Mouse (Mus musculus) thymus, postnatal 36 days (tissue): Measurements from ENCODE around the gene Otogl.

Experiments used
- DNase-seq, 2 experiments: peaks; one replicate each; pipeline ENCODE4 v3.0.0; 2022; ENCODE audit warnings: mixed read lengths in 2 of 2

The Otogl gene

DNA sequence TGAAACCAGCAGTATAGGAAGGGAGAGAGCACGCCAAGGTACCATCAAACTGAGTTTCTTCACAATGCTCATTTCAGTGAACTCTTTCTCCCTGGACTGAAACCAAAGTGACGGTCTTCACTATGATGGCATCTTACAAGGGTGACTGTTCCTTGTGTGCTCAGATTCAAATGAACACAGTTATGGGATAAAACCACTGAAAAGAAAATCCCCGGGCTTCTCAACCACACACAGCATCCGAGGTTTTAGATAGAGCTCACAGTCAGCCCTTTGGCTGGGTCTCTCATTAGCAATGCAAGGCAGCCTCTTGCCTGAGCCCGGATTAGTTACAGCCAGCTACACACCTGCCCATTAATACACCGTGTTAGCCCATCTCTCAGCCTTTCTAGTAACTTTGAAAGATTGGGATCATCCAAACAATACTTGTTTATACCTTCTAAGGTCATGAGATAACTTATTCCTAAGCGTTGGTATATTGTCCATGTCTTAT is at the start of gene Otogl:
Gene Otogl (minus strand): TSS at position 51 of the 490 bp plus-strand sequence.
- no peak for DNase-seq

- DNase-seq, result no peak
These were observed 44.7 kb upstream of the Otogl start for GRCm38 (mm10) chr10:107956588-107956987.

GRCm38 (mm10) chr10:107954444-107954843 is 42.5 kb upstream of the Otogl start:
- DNase-seq, result no peak

- no peak for DNase-seq
These were observed 39.7 kb upstream of the Otogl start for GRCm38 (mm10) chr10:107951596-107951995.

DNA sequence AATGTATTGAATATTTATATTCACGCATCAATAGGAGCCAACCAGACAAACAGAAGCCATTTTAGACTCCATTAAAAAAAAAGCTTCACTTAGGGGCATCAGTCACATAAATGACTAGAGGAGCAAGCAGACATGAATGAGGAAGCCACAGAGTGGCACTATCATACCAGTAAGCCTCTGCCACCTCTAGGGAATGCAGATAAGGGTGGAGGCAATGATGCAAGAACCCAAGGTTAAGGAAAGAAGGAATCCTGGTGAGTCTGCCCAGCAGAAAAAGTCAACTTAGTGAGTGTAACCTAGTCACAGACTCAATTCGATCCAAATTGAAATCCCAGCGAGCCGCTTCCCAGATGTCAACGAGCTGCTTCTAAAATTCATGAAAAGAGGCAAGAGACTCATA is 38.0 kb upstream of the Otogl start:
- no peak for DNase-seq

DNA sequence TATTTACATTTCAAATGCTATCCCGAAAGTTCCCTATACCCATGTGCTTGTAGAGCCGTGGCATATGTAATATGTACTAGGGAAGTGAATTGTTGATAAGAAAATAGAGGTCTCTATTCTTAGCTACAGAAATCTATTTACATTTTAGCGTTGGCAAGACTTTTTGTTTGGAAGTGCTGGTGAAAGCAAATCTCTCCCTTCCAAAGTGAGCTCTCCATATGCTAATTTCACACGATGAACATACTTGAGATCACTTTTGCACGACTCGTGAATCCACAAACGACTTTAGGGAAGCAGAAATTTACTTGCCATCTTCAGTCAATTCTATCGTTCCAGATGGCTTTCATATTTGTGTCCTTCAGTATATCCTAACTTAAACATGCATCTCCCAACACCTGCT is 36.7 kb upstream of the Otogl start:
- DNase-seq, result no peak

DNA sequence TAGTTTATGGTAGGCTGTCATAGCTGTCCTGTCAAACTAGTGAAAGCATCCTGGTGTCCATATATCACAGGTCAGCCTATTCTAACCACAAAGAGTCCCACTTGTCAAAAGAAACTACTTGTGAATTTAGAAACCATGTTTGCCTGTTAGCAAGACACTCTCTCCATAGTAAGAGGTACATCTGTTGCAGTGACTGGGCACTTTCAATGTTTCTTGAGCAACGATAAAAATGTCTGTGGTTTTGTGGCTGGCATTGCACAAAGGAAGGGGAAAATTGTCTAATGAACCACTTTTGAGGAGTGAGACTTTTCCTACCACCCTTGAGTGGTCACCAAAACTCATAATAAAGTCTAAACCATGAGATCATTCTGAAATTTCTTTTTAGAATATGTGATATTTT is 36.1 kb upstream of the Otogl start:
- DNase-seq, result no peak

DNA sequence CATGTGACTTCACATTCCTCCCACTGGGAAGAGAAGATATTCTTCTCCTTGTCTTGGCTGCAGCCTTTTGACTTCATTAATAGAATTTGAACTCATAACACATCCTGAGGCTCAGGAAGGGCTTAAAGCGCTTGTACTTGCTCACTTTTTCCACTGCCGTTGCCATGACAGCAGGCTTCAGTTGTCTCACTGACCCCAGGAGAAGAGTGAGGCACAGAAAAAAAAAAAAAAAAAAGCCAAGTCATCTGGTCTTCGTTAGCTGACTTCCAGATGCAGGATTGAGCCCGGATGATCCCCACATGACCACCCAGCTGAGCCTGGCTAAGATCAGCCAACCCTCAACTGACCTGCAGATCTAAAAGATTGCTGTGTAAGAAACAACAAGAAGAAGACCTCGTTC is 34.4 kb upstream of the Otogl start:
- no peak for DNase-seq

DNA sequence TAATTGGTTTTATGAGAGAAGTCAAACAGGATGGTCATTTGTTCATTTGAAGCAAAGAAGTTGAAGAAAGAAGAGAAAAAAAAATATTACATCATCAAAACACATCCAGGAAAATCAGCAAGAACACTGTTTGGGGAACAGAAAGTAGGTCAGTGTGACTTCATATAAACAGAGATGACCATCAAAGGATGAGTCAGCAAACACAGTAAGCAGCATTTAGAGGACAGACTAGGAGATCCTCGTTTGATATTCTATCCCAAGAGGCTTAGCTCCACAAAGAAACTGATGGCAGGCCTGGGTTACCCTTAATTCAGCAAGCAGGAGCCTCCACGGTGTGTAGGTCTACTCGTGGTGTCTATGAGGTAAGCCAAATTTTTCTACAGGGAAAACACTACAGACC is 31.9 kb upstream of the Otogl start:
- no peak for DNase-seq

GRCm38 (mm10) chr10:107941188-107941900 is 29.4 kb upstream of the Otogl start:
- no peak for DNase-seq

- DNase-seq, result no peak
These were observed 28.4 kb upstream of the Otogl start for GRCm38 (mm10) chr10:107940302-107940701.

DNA sequence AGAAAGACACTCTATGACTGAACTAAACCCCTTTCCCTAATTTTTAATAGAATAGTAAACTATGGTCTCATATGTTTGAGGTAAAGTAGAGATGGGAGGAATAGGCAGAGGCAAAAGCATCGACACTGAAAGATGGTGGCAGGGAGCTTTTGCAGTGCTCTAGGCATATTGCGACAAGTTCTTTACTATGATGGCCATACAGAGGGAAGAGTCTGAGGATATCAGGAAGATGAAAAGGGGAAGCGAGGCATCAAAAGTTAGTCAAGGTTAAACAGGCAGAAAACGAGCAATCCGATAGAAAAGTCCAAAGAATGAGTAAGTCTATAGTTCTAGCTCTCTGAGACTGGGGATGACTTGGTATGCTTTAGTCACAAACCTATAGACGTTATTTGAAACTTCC is 27.9 kb upstream of the Otogl start:
- DNase-seq, result no peak

- no peak for DNase-seq
These were observed 22.1 kb upstream of the Otogl start for GRCm38 (mm10) chr10:107934055-107934454.

GRCm38 (mm10) chr10:107933527-107933926 is 21.6 kb upstream of the Otogl start:
- no peak for DNase-seq

DNA sequence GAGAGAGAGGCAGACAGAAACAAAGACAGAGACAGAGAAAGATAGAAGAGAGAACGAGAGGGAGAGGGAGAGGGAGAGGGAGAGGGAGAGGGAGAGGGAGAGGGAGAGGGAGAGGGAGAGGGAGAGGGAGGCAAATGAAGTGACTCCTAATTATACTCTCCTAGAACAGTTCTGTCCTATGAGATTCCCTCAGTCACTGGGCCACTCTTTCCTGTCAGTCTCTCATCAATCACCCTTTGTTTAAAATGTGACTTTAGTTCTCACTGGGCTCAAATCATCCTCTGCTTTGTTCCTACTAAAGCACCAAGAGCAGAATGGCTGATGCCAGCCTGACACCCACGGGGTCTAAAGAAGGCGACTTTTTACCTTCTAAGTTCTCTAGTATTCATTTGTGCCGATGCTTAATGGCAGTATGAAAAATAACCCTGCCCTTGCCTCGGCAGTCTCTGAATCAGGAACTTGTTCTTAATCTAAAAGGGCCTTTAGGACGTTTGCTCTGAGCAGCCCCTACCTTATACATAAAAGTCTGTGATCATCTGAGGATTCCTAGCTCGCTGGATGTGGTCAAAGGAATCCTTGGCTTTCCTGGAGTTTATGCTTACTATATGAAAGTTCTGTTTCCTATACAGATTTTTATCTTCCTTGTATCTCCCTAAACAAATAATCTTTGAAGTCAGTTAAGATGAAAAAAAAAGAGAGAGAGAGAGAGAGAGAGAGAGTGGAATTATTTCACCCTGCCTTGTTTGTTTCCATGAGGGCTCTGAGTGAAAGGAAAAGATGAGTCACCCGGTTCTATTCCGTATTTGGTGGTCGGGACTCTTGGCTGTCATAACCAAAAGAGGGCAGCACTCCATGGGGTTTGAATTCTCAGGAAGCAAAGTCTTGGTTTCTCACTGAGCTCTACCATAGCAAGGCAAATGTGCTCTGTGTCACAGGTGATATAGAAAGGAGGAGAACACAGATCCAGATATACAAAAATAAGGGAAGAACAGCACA is 20.2 kb upstream of the Otogl start:
- peak; percentile 16 to 18 for DNase-seq

GRCm38 (mm10) chr10:107930471-107931021 is 18.6 kb upstream of the Otogl start:
- DNase-seq, result no peak

- no peak for DNase-seq
These were observed 13.4 kb upstream of the Otogl start for GRCm38 (mm10) chr10:107925306-107925705.

- DNase-seq, result no peak
These were observed 11.9 kb upstream of the Otogl start for GRCm38 (mm10) chr10:107923860-107924259.

DNA sequence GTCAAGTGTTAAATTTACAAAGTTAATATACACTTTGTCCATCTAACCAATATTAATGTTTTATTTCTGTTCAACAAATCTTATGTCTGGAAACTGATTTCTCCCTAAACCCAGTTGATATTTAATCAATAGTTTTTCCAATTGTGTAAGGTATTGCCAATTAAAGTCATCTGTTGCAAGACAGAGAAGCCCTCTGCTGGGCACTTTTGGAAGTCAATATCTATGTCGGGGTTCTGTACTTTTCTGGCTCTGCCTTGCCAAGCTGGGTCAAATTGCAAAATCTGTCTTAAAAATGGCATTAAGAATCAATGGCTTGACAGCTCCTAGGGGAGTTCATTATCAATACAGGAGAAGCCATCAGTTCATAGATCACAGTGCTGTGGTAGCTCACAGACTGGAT is 10.8 kb upstream of the Otogl start:
- DNase-seq, result peak in 1 of 2 experiments; percentile 12

- no peak for DNase-seq
These were observed 9.6 kb upstream of the Otogl start for GRCm38 (mm10) chr10:107921549-107921948.

- no peak for DNase-seq
These were observed 9.2 kb upstream of the Otogl start for GRCm38 (mm10) chr10:107921134-107921533.

GRCm38 (mm10) chr10:107913013-107913412 is 1.1 kb upstream of the Otogl start:
- DNase-seq, result no peak

GRCm38 (mm10) chr10:107906453-107906852 is 5.5 kb downstream of the Otogl start:
- no peak for DNase-seq
